Mouse (Mus musculus): ENCODE results near the gene Tmem179b.

DNA sequence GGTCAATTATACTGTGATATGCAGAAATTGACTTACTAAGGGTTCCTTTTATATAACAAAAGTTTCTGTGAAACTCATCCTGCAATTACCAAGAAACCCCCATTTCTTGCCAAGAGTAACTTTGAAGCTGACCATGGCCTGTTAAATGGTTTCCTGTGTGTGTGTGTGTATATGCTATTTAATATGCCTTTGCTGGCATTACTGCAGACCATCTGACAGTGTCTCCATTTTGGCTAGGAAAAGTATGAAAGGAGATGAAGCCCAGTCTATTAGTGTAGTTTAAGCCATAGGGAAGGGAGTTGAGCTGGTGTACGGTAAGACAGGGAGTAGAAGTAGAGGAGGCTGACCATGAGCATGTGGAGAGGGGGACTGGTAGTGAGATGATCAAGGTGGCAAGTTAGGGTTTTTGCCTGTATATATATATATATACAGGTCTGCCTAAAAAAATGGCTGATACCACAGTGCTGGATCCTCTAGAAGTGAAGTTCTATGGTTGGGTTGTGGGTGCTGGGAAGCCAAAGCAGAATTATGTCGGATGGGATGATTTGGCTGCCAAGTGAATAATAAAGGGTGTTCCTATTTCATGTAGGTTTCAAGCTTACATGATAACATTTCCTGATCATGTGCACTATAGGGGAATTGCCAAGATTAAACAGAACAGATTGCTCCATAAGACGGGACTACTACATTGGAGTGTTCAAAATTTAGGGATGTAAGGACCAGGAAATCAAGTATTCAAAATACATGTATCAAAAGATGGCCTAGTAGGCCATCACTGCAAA is 47.5 kb downstream of the Tmem179b start:
- TF ChIP-seq TAL1 (IDR thresholded peaks at IDR 0.05; ENCODE audit: low read length) = no peak
- no peak for TF ChIP-seq GATA1 (IDR thresholded peaks at IDR 0.05; ENCODE audit: low read length)

Measured in erythroblast, embryonic 14.5 days (primary cell).